Mouse (Mus musculus) thymus, postnatal 4 days (tissue): ENCODE data around the gene Mrpl43.
"Not testable (repeated sequence)": the region's sequence is repeated elsewhere in the genome, so short reads cannot be mapped to it uniquely, and the experiment has no call there.

ENCODE experiments used
- DNase-seq: peaks from one replicate; pipeline ENCODE4 v3.0.0; 2021

The Mrpl43 gene

GRCm38 (mm10) chr19:45005957-45006712 lies at the start of gene Mrpl43:
Mrpl43 (minus strand) TSS chr19:45006442.
- peak; percentile 99 for DNase-seq

- DNase-seq = no peak
These were observed 48.8 kb upstream of the Mrpl43 start for GRCm38 (mm10) chr19:45054892-45055690.

GRCm38 (mm10) chr19:45053451-45053850 lies 47.2 kb upstream of the Mrpl43 start:
- DNase-seq = no peak

- DNase-seq = no peak
These were observed 43.3 kb upstream of the Mrpl43 start for GRCm38 (mm10) chr19:45049523-45049922.

GRCm38 (mm10) chr19:45048644-45049365 lies 42.6 kb upstream of the Mrpl43 start:
- no peak for DNase-seq

- peak; percentile 60 for DNase-seq
These were observed 41.8 kb upstream of the Mrpl43 start for GRCm38 (mm10) chr19:45047935-45048643.

GRCm38 (mm10) chr19:45047417-45047934 lies 41.2 kb upstream of the Mrpl43 start, which contains the start of gene Sfxn3:
Sfxn3 (plus strand) TSS chr19:45047503.
- DNase-seq = peak; percentile 89

- peak; percentile 85 for DNase-seq
These were observed 40.5 kb upstream of the Mrpl43 start for GRCm38 (mm10) chr19:45046523-45047321.

- DNase-seq = no peak
These were observed 39.4 kb upstream of the Mrpl43 start, which contains the start of gene Pdzd7 for GRCm38 (mm10) chr19:45045651-45046050. Pdzd7 (minus strand) TSS chr19:45045717.

- DNase-seq = no peak
These were observed 39.0 kb upstream of the Mrpl43 start for GRCm38 (mm10) chr19:45045236-45045635.

GRCm38 (mm10) chr19:45044389-45044927 lies 38.2 kb upstream of the Mrpl43 start:
- DNase-seq = peak; percentile 30

GRCm38 (mm10) chr19:45040214-45040613 lies 34.0 kb upstream of the Mrpl43 start:
- DNase-seq = no peak

GRCm38 (mm10) chr19:45038198-45038597 lies 32.0 kb upstream of the Mrpl43 start:
- DNase-seq = not testable (repeated sequence)

GRCm38 (mm10) chr19:45036867-45037266 lies 30.6 kb upstream of the Mrpl43 start:
- peak; percentile 86 for DNase-seq

GRCm38 (mm10) chr19:45032570-45033332 lies 26.5 kb upstream of the Mrpl43 start:
- no peak for DNase-seq

- DNase-seq = peak; percentile 81
These were observed 25.5 kb upstream of the Mrpl43 start for GRCm38 (mm10) chr19:45031780-45032179.

- peak; percentile 79 for DNase-seq
These were observed 24.8 kb upstream of the Mrpl43 start for GRCm38 (mm10) chr19:45030746-45031693.

- DNase-seq = peak; percentile 84
These were observed 23.9 kb upstream of the Mrpl43 start for GRCm38 (mm10) chr19:45030111-45030510.

GRCm38 (mm10) chr19:45029571-45029970 lies 23.3 kb upstream of the Mrpl43 start:
- DNase-seq = no peak
